Mouse (Mus musculus): ENCODE measurements around the gene Gdnf. TPM values are rescaled to one million over a fixed set of nuclear protein-coding genes. Genes with fewer than 3 reads are reported as not detected.

Gene Gdnf
- polyA plus RNA-seq, 1 experiment from 2014 or later, result 1.3 TPM

GRCm38 (mm10) chr15:7811856-7812733, 1.4 kb downstream of the Gdnf start:
- Histone ChIP-seq H3K9me3 (ENCODE audit: control insufficient read depth) (no peaks in the 10 kb centered on the region), H3K4me1 (replicated peaks; ENCODE audit: control insufficient read depth, insufficient read depth, low read length) (no peaks in the 10 kb centered on the region), H3K27ac (ENCODE audit: low read depth, low read length) (no peak overlapping the region), H3K4me2 (replicated peaks; ENCODE audit: low read depth) (peak overlapping the region; percentile 77), H3K9ac (ENCODE audit: low read depth, low read length) (peak overlapping the region; percentile 18), H3K27me3 (replicated peaks; ENCODE audit: control insufficient read depth, insufficient read depth, low read length) (peaks cover 82% of the 10 kb centered on the region), H3K36me3 (ENCODE audit: control insufficient read depth, insufficient read depth) (no peaks in the 10 kb centered on the region), H3K4me3 (ENCODE audit: low read depth, low read length) (peak overlapping the region; percentile 65)
- TF ChIP-seq CTCF (IDR thresholded peaks at IDR 0.05; ENCODE audit: low read depth), result no peak
- WGBS, result 13% methylated on average over 24 of the region's 24 CpGs
- ATAC-seq, result no peak

GRCm38 (mm10) chr15:7812872-7813530, 2.4 kb downstream of the Gdnf start:
- Histone ChIP-seq H3K9me3 (ENCODE audit: control insufficient read depth) (no peaks in the 10 kb centered on the region), H3K36me3 (ENCODE audit: control insufficient read depth, insufficient read depth) (no peaks in the 10 kb centered on the region), H3K4me2 (replicated peaks; ENCODE audit: low read depth) (peak overlapping the region; percentile 77), H3K4me1 (replicated peaks; ENCODE audit: control insufficient read depth, insufficient read depth, low read length) (no peaks in the 10 kb centered on the region), H3K27ac (ENCODE audit: low read depth, low read length) (no peak overlapping the region), H3K27me3 (replicated peaks; ENCODE audit: control insufficient read depth, insufficient read depth, low read length) (peaks cover 79% of the 10 kb centered on the region), H3K4me3 (ENCODE audit: low read depth, low read length) (peak overlapping the region; percentile 65), H3K9ac (ENCODE audit: low read depth, low read length) (0 out of 2 replicates have a peak overlapping the region, but pooled peaks have one; percentile 18)
- peak; percentile 81 for TF ChIP-seq CTCF (IDR thresholded peaks at IDR 0.05; ENCODE audit: low read depth)
- under 1% methylated on average over 41 of the region's 41 CpGs for WGBS
- ATAC-seq, result 0 out of 2 replicates have a peak, but pooled peaks have one; percentile 37

GRCm38 (mm10) chr15:7813531-7814370, 3.1 kb downstream of the Gdnf start:
- H3K27ac ChIP-seq (ENCODE audit: low read depth, low read length), result no peak overlapping the region
- no peaks in the 10 kb centered on the region for H3K9me3 ChIP-seq (ENCODE audit: control insufficient read depth)
- H3K4me3 ChIP-seq (ENCODE audit: low read depth, low read length), result peak overlapping the region; percentile 65
- no peaks in the 10 kb centered on the region for H3K36me3 ChIP-seq (ENCODE audit: control insufficient read depth, insufficient read depth)
- peak overlapping the region; percentile 34; the same call in 1 of the 2 replicates for H3K9ac ChIP-seq (ENCODE audit: low read depth, low read length)
- peak overlapping the region; percentile 77 for H3K4me2 ChIP-seq (replicated peaks; ENCODE audit: low read depth)
- ATAC-seq, result no peak
- H3K27me3 ChIP-seq (replicated peaks; ENCODE audit: control insufficient read depth, insufficient read depth, low read length), result peaks cover 77% of the 10 kb centered on the region
- under 1% methylated on average over 42 of the region's 45 CpGs for WGBS
- no peak for TF ChIP-seq CTCF (IDR thresholded peaks at IDR 0.05; ENCODE audit: low read depth)
- H3K4me1 ChIP-seq (replicated peaks; ENCODE audit: control insufficient read depth, insufficient read depth, low read length), result no peaks in the 10 kb centered on the region

- ATAC-seq, result no peak
- no peaks in the 10 kb centered on the region for H3K36me3 ChIP-seq (ENCODE audit: control insufficient read depth, insufficient read depth)
These were observed 3.7 kb downstream of the Gdnf start for GRCm38 (mm10) chr15:7814371-7814680.

GRCm38 (mm10) chr15:7814917-7815316, 4.3 kb downstream of the Gdnf start:
- Histone ChIP-seq H3K36me3 (ENCODE audit: control insufficient read depth, insufficient read depth) (no peaks in the 10 kb centered on the region), H3K4me2 (replicated peaks; ENCODE audit: low read depth) (peak overlapping the region; percentile 53), H3K9ac (ENCODE audit: low read depth, low read length) (no peak overlapping the region), H3K4me1 (replicated peaks; ENCODE audit: control insufficient read depth, insufficient read depth, low read length) (no peaks in the 10 kb centered on the region), H3K27ac (ENCODE audit: low read depth, low read length) (no peak overlapping the region), H3K4me3 (ENCODE audit: low read depth, low read length) (peak overlapping the region; percentile 65), H3K9me3 (ENCODE audit: control insufficient read depth) (no peaks in the 10 kb centered on the region), H3K27me3 (replicated peaks; ENCODE audit: control insufficient read depth, insufficient read depth, low read length) (peaks cover 71% of the 10 kb centered on the region)
- TF ChIP-seq CTCF (IDR thresholded peaks at IDR 0.05; ENCODE audit: low read depth), result no peak
- no peak for ATAC-seq
- 10% methylated on average over 13 of the region's 13 CpGs for WGBS

More at GRCm38 (mm10) chr15:7814371-7814680, 3.7 kb downstream of the Gdnf start:
- Histone ChIP-seq H3K27ac (ENCODE audit: low read depth, low read length) (no peak overlapping the region), H3K27me3 (replicated peaks; ENCODE audit: control insufficient read depth, insufficient read depth, low read length) (peaks cover 77% of the 10 kb centered on the region), H3K4me1 (replicated peaks; ENCODE audit: control insufficient read depth, insufficient read depth, low read length) (no peaks in the 10 kb centered on the region), H3K4me3 (ENCODE audit: low read depth, low read length) (peak overlapping the region; percentile 65), H3K4me2 (replicated peaks; ENCODE audit: low read depth) (peak overlapping the region; percentile 77), H3K9ac (ENCODE audit: low read depth, low read length) (0 out of 2 replicates have a peak overlapping the region, but pooled peaks have one; percentile 11), H3K9me3 (ENCODE audit: control insufficient read depth) (no peaks in the 10 kb centered on the region)
- 22% methylated on average over 7 of the region's 7 CpGs for WGBS
- no peak for TF ChIP-seq CTCF (IDR thresholded peaks at IDR 0.05; ENCODE audit: low read depth)
